Mouse (Mus musculus): ENCODE measurements around the gene Arhgef17. TPM values are rescaled to one million over a fixed set of nuclear protein-coding genes. Genes with fewer than 3 reads are reported as not detected.
A peak's percentile ranks its signal among the peaks of the same experiment; 100 is the strongest.

Arhgef17 gene
- polyA plus RNA-seq (2015; fragmentation: Nextera tagmentation; extraction: Ambion mirVana): 8.0 and 8.5 TPM in 2 replicates

- no peaks in the 10 kb centered on the region for H3K27me3 ChIP-seq
- peaks cover 43% of the 10 kb centered on the region for H3K4me1 ChIP-seq
- 1% methylated on average over 35 of the region's 35 CpGs for WGBS
- peak; percentile 78 for ATAC-seq (ENCODE audit: insufficient number of reproducible peaks, low FRiP score, low TSS enrichment, low read depth)
- H3K36me3 ChIP-seq: peaks cover 6% of the 10 kb centered on the region; the same call in 1 of the 2 replicates
- no peaks in the 10 kb centered on the region for H3K9me3 ChIP-seq
- peak within 1 kb of the TSS; percentile 99 for H3K27ac ChIP-seq
- H3K4me2 ChIP-seq: peak within 1 kb of the TSS; percentile 87
- peak within 1 kb of the TSS; percentile 84 for H3K9ac ChIP-seq
- peak within 1 kb of the TSS; percentile 81 for H3K4me3 ChIP-seq
These were observed at the start of gene Arhgef17 for GRCm38 (mm10) chr7:100931926-100932480. Gene Arhgef17 (minus strand): TSS chr7:100932107.

- 21% methylated on average over 2 of the region's 2 CpGs for WGBS
- peak overlapping the region; percentile 69 for H3K27ac ChIP-seq
- ATAC-seq (ENCODE audit: insufficient number of reproducible peaks, low FRiP score, low TSS enrichment, low read depth): peak; percentile 62
These were observed 47.3 kb upstream of the Arhgef17 start for GRCm38 (mm10) chr7:100979175-100979574.

DNA sequence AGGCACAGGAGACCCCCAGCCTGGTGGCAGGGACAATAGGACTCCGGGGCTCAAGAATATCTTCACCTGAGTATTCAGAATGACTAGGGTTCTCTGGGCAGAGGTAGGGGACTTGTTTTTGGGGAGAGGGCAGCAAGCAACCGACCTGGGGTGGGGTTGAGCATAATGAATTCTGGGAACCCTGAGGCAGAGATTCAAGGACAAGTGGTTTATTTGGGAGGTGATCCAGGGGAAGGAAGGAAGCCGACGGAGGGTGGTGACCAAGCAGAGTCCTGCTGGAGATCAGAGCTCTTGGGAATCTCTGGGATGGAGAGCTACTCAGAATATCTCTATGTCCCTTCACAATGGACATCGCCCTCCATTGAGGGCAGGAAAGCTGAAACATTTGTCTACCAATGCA, 46.3 kb upstream of the Arhgef17 start:
- 84% methylated on average over 5 of the region's 5 CpGs for WGBS
- peaks cover 18% of the 10 kb centered on the region for H3K4me1 ChIP-seq
- no peak for ATAC-seq (ENCODE audit: insufficient number of reproducible peaks, low FRiP score, low TSS enrichment, low read depth)
- H3K27ac ChIP-seq: no peak overlapping the region
- peaks cover 14% of the 10 kb centered on the region for H3K27me3 ChIP-seq
- H3K4me3 ChIP-seq: no peak overlapping the region
- no peaks in the 10 kb centered on the region for H3K36me3 ChIP-seq
- no peak overlapping the region for H3K4me2 ChIP-seq
- H3K9ac ChIP-seq: no peak overlapping the region
- no peaks in the 10 kb centered on the region for H3K9me3 ChIP-seq

More at GRCm38 (mm10) chr7:100979175-100979574, 47.3 kb upstream of the Arhgef17 start:
- no peak overlapping the region for H3K9ac ChIP-seq
- H3K36me3 ChIP-seq: no peaks in the 10 kb centered on the region
- no peaks in the 10 kb centered on the region for H3K9me3 ChIP-seq
- no peak overlapping the region for H3K4me2 ChIP-seq
- H3K4me1 ChIP-seq: peaks cover 16% of the 10 kb centered on the region
- peaks cover 4% of the 10 kb centered on the region for H3K27me3 ChIP-seq
- H3K4me3 ChIP-seq: no peak overlapping the region

DNA sequence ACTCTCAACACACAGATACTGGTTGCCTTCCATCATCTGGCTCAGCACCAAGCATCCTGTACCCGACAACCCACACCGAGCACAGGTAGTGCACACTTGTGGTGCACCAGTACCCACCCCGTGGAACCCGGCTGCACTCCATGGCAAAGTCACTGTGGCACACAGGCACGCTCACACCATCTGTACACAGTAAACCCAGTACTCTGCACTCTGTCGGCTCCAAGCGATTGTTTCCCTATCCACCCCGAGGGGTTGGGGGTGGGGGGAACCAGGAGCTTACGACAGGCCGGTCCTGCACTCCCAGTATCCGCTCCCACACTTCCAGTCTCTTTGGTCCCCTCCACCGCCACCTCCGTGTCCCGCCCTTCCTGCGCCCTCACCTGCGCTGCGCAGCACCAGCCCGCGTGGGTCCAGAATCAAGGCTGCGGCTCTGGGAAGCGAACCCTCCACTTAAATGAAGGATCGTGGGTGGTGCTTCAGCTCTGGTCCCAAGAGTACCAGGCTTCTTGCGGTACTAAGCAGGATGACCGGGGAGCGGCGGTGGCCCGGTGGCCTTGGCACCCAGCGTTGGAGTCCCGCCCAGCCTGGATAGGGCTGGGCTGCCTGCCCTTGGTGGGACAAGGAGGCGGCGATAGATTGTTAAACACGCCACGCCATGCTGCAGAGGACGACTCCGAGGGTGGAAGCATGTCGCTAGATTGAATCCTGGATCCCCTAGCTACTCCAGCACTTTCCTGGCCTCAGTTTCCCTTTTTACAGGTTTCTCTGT, 42.4 kb upstream of the Arhgef17 start, which contains the start of gene P2ry6:
TSS of gene P2ry6 (minus strand) at position 515 of the 769 bp plus-strand sequence.
- Histone ChIP-seq H3K4me3 (peak within 1 kb of the TSS; percentile 35), H3K27me3 (peaks cover 19% of the 10 kb centered on the region), H3K27ac (no peak within 1 kb of the TSS), H3K9ac (0 out of 2 replicates have a peak within 1 kb of the TSS, but pooled peaks have one; percentile 29), H3K9me3 (no peaks in the 10 kb centered on the region), H3K4me1 (peaks cover 23% of the 10 kb centered on the region), H3K4me2 (peak within 1 kb of the TSS; percentile 57), H3K36me3 (no peaks in the 10 kb centered on the region)
- WGBS: 5% methylated on average over 36 of the region's 36 CpGs
- no peak; the same call in 1 of the 2 replicates for ATAC-seq (ENCODE audit: insufficient number of reproducible peaks, low FRiP score, low TSS enrichment, low read depth)

DNA sequence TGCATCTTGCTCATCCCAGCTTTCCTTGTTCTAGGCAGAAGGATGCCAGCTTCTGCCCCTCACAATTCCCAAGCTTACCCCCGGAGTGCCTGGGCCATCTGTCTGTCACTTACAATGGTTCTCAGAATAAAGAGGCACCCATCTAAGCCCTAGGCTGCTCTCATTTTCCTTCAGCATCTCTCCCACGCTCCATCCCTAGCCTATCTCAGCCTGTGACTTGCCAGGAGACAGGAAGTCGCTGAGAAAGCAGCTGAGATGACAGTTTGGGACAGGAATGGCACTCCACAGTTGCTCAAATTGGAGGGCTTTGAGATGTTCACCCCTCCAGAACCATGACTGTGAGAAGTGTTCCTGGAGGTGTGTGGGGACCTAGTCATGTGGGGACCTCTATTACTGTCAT, 41.0 kb upstream of the Arhgef17 start:
- Histone ChIP-seq H3K4me3 (no peak overlapping the region), H3K9ac (no peak overlapping the region), H3K27me3 (peaks cover 19% of the 10 kb centered on the region), H3K9me3 (no peaks in the 10 kb centered on the region), H3K4me1 (peaks cover 16% of the 10 kb centered on the region), H3K27ac (no peak overlapping the region), H3K36me3 (no peaks in the 10 kb centered on the region), H3K4me2 (no peak overlapping the region)
- ATAC-seq (ENCODE audit: insufficient number of reproducible peaks, low FRiP score, low TSS enrichment, low read depth): no peak
- 54% methylated on average over 3 of the region's 3 CpGs for WGBS

DNA sequence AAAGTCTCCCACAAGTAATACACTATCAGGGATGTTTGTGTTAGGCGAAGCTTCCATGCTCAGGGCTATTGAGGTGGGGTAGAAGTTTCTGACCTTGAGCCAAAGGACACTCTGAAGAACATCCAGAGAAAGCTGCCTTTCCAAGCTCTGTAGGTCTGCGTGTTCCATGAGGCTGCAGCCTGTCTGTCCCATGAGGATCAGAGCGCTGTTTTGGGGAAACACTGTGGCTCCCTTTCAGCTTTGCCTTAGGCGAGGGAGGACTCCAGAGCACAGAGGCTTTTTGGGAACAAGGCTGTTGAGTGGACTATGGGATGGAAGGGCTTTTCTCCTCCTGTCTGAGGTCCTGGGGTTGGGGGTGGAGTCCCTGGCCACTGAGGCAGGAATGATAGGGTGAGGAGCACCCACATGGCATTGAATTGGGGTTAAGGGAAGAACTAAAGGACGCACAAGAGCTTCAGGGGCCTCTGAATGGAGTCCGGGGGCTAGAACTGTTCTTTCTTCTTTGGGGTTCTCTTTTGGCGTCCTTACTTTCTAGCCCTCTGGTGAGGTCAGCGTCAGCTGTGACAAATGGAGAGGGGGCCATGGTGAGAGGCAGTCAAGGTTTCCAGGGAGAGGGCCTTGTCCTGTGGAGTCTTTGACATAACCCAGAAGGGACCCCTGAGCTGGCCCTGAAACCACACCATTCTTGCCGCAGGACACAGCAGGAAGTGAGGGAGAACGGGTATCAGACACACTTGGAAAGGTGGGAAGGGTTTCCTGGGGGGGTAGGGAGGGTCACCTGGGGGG, 37.2 kb upstream of the Arhgef17 start:
- Histone ChIP-seq H3K9me3 (no peaks in the 10 kb centered on the region), H3K9ac (no peak overlapping the region), H3K27me3 (peaks cover 14% of the 10 kb centered on the region), H3K4me3 (no peak overlapping the region), H3K36me3 (no peaks in the 10 kb centered on the region), H3K27ac (no peak overlapping the region), H3K4me1 (peaks cover 10% of the 10 kb centered on the region), H3K4me2 (no peak overlapping the region)
- ATAC-seq (ENCODE audit: insufficient number of reproducible peaks, low FRiP score, low TSS enrichment, low read depth): no peak
- WGBS: 72% methylated on average over 10 of the region's 10 CpGs

DNA sequence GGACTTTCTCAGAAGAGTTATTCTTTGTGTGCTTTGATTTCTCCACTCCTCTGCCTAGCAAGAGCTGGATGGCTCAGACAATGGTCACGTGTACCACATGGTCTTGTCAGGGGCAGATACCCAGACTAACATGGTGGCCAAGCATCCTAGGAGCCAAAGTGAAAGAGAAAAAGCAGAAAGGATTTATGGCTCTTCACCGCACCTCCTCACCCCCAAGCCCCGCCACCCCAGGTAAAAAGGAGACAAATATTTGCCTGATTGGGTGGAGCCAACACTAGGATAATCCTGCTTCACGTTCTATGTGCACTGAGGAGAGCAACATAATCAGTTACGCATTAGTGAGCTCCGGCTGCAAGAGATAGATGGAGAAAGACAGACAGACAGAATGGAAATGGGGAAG, 36.5 kb upstream of the Arhgef17 start:
- ATAC-seq (ENCODE audit: insufficient number of reproducible peaks, low FRiP score, low TSS enrichment, low read depth): no peak
- no peak overlapping the region for H3K4me3 ChIP-seq
- 80% methylated on average over 6 of the region's 6 CpGs for WGBS

DNA sequence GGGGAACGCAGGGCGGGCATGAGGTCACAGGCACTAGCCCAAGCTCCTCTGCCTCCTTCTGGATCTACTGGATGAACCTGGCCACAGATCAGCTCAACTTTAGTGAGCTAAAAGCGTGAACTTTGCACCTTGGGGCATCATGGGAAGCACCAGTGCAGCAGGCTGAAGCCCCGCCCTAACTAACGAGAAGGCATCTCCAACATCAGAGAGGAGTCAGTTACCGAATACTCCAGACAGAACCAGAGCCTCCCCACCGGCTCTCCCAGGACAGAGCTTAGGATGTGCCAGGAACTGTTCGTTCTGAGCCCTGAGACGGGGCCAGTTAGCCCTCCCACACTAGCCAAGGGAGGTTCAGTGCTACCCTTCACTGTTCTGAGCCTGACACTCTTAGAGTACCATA, 35.9 kb upstream of the Arhgef17 start:
- no peak for ATAC-seq (ENCODE audit: insufficient number of reproducible peaks, low FRiP score, low TSS enrichment, low read depth)
- peaks cover 2% of the 10 kb centered on the region for H3K27me3 ChIP-seq
- no peak overlapping the region for H3K27ac ChIP-seq
- no peaks in the 10 kb centered on the region for H3K9me3 ChIP-seq
- H3K9ac ChIP-seq: no peak overlapping the region
- H3K4me3 ChIP-seq: no peak overlapping the region
- H3K36me3 ChIP-seq: no peaks in the 10 kb centered on the region
- WGBS: 73% methylated on average over 9 of the region's 9 CpGs
- H3K4me2 ChIP-seq: no peak overlapping the region
- H3K4me1 ChIP-seq: peaks cover 9% of the 10 kb centered on the region; the same call in 1 of the 2 replicates

More for the DNA sequence above, 36.5 kb upstream of the Arhgef17 start:
- peaks cover 9% of the 10 kb centered on the region; the same call in 1 of the 2 replicates for H3K4me1 ChIP-seq
- no peaks in the 10 kb centered on the region for H3K36me3 ChIP-seq
- H3K27ac ChIP-seq: no peak overlapping the region
- no peak overlapping the region for H3K4me2 ChIP-seq
- no peaks in the 10 kb centered on the region for H3K9me3 ChIP-seq
- H3K9ac ChIP-seq: no peak overlapping the region
- H3K27me3 ChIP-seq: peaks cover 7% of the 10 kb centered on the region

DNA sequence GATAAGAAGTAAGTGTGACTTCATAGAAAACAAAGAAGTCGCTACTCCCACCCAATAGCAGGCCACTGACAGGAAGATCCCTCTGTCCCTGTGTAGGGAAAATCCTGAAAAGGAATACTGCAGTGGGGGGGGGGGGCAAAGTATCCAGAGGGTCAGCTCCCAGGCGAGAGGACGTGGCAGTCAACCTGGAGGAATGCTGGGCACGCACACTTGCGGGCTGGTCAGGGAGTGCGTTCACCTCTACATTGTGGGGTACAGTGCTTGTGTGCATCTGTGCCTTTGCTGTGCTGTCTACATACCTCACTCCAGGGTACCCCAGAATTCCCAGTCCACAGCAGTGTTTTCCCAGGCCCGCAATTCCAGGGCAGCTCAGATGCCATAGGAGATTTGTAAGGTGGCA, 34.1 kb upstream of the Arhgef17 start:
- no peaks in the 10 kb centered on the region for H3K36me3 ChIP-seq
- H3K27me3 ChIP-seq: no peaks in the 10 kb centered on the region
- no peak overlapping the region for H3K4me2 ChIP-seq
- H3K4me1 ChIP-seq: peaks cover 9% of the 10 kb centered on the region; the same call in 1 of the 2 replicates
- H3K9me3 ChIP-seq: no peaks in the 10 kb centered on the region
- WGBS: 81% methylated on average over 7 of the region's 7 CpGs
- H3K4me3 ChIP-seq: no peak overlapping the region
- no peak overlapping the region for H3K27ac ChIP-seq
- H3K9ac ChIP-seq: no peak overlapping the region
- no peak for ATAC-seq (ENCODE audit: insufficient number of reproducible peaks, low FRiP score, low TSS enrichment, low read depth)

GRCm38 (mm10) chr7:100965079-100965478, 33.2 kb upstream of the Arhgef17 start:
- no peaks in the 10 kb centered on the region for H3K9me3 ChIP-seq
- H3K36me3 ChIP-seq: no peaks in the 10 kb centered on the region
- WGBS: 13% methylated on average over 4 of the region's 4 CpGs
- H3K27ac ChIP-seq: no peak overlapping the region
- ATAC-seq (ENCODE audit: insufficient number of reproducible peaks, low FRiP score, low TSS enrichment, low read depth): no peak
- H3K27me3 ChIP-seq: no peaks in the 10 kb centered on the region
- peaks cover 3% of the 10 kb centered on the region; the same call in 1 of the 2 replicates for H3K4me1 ChIP-seq
- no peak overlapping the region for H3K9ac ChIP-seq
- H3K4me3 ChIP-seq: no peak overlapping the region
- no peak overlapping the region for H3K4me2 ChIP-seq

DNA sequence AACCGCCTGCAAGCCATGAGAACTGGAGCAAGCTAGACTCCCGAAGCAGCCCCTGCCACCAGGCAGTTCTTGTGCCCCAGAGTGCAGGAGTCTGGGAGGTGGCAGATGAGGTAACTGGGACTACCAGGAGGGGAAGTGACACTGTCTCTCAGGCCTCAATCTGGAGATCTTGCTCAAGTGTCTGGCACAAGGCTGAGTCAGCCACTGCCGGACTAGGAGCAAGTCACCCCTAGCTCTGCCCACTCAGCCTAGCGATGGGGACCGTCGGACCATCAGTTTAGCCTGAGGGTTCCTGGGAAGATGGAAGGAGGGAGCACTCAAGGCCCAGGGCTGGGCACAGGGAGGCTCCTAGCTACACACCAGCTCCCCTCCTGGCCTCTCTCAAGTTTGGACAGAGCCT, 32.3 kb upstream of the Arhgef17 start:
- H3K4me1 ChIP-seq: no peaks in the 10 kb centered on the region
- no peaks in the 10 kb centered on the region for H3K27me3 ChIP-seq
- 71% methylated on average over 6 of the region's 6 CpGs for WGBS
- ATAC-seq (ENCODE audit: insufficient number of reproducible peaks, low FRiP score, low TSS enrichment, low read depth): no peak
- H3K9me3 ChIP-seq: no peaks in the 10 kb centered on the region
- H3K9ac ChIP-seq: no peak overlapping the region
- no peak overlapping the region for H3K4me3 ChIP-seq
- no peaks in the 10 kb centered on the region for H3K36me3 ChIP-seq
- no peak overlapping the region for H3K4me2 ChIP-seq
- no peak overlapping the region for H3K27ac ChIP-seq
